Mouse (Mus musculus) hindbrain, embryonic 10.5 days (tissue): ENCODE results near the gene Sgk1. TPM values are rescaled to one million over a fixed set of nuclear protein-coding genes. Genes with fewer than 3 reads are reported as not detected.
"Not testable (repeated sequence)": the region's sequence is repeated elsewhere in the genome, so short reads cannot be mapped to it uniquely, and the experiment has no call there.

Experiments used
- DNase-seq: peaks from one replicate; pipeline ENCODE4 v3.0.0-alpha.2; 2017; ENCODE audit warnings: low spot score
- H3K27ac ChIP-seq: fragments of 300-500 bp; sonication (generic); 2 replicates; pipeline ENCODE4 v1.5.1; 2016; ENCODE audit warnings: mild to moderate bottlenecking, moderate library complexity
- H3K27me3 ChIP-seq: fragments of 300-500 bp; sonication (generic); 2 replicates; pipeline ENCODE4 v1.6.1; 2016; ENCODE audit warnings: mild to moderate bottlenecking; ENCODE audit not compliant: poor library complexity, insufficient read depth, severe bottlenecking
- H3K36me3 ChIP-seq: fragments of 300-500 bp; sonication (generic); 2 replicates; pipeline ENCODE4 v1.6.1; 2016; ENCODE audit warnings: mild to moderate bottlenecking, moderate library complexity
- H3K4me1 ChIP-seq: fragments of 300-500 bp; sonication (generic); replicated peaks from 2 replicates; pipeline ENCODE4 v1.6.1; 2016; ENCODE audit warnings: mild to moderate bottlenecking
- H3K4me3 ChIP-seq: fragments of 300-500 bp; sonication (generic); 2 replicates; pipeline ENCODE4 v1.5.1; 2016; ENCODE audit warnings: mild to moderate bottlenecking, moderate library complexity
- H3K9me3 ChIP-seq: fragments of 300-500 bp; sonication (generic); 2 replicates; pipeline ENCODE4 v1.6.1; 2016; ENCODE audit warnings: mild to moderate bottlenecking, moderate library complexity
- WGBS: fragments of 180-500 bp; shearing (Covaris S2); methylation state at CpG from one replicate; pipeline ENCODE4 v1.1.7; 2016; 5-methylcytosine and 5-hydroxymethylcytosine counted together
- polyA plus RNA-seq: library from polyadenylated mRNA; unstranded; fragments of >200 nt; fragmentation: Nextera tagmentation; extraction: Ambion mirVana; gene quantifications from 2 replicates; pipeline ENCODE4 v1.2.1, GENCODE M21; 2016

Gene Sgk1
- polyA plus RNA-seq, 1 experiment from 2014 or later = 18.1 TPM

- 52% methylated on average over 3 of the region's 3 CpGs for WGBS
- no peak for DNase-seq
Measured at GRCm38 (mm10) chr10:21884534-21884933, 2.5 kb downstream of the Sgk1 start.

DNA sequence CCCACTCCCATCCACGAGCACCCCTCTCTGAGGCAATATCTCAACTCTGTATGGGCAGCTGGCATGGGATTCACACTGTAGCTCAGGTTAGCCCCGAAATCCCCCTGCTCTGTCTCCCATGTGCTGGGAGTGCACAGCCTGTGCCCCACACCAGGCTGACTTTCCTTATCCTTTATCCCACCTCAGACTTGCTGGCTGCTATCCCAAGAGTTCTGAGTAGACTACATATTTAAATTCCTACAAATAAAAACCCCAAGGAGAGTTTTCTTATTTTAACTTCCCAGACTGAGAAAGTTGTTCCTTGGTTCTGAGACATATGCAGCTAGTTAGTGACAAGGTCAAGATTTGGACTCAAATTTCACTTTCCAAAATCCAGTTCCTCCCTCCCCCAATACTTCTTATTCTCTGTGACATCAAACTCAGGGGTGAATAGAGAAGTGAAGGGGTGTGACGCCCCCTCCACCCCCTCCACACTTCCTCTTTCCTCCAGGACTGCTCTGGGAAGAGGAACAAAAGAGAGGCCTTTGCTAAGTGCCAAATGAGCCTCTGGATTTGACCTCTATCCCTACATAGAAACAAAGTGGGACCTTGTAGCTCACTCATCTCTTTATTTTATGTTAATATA is 7.3 kb downstream of the Sgk1 start:
- H3K9me3 ChIP-seq = 0 out of 2 replicates have a peak, but pooled peaks cover 5% of the 10 kb centered on the region
- no peaks in the 10 kb centered on the region for H3K36me3 ChIP-seq
- no peak overlapping the region for H3K4me3 ChIP-seq

More at GRCm38 (mm10) chr10:21884534-21884933, 2.5 kb downstream of the Sgk1 start:
- peaks cover 34% of the 10 kb centered on the region for H3K27me3 ChIP-seq
- no peak overlapping the region for H3K27ac ChIP-seq
- H3K4me1 ChIP-seq = peaks cover 40% of the 10 kb centered on the region
- no peaks in the 10 kb centered on the region for H3K36me3 ChIP-seq
- no peak overlapping the region for H3K4me3 ChIP-seq
- no peaks in the 10 kb centered on the region for H3K9me3 ChIP-seq

DNA sequence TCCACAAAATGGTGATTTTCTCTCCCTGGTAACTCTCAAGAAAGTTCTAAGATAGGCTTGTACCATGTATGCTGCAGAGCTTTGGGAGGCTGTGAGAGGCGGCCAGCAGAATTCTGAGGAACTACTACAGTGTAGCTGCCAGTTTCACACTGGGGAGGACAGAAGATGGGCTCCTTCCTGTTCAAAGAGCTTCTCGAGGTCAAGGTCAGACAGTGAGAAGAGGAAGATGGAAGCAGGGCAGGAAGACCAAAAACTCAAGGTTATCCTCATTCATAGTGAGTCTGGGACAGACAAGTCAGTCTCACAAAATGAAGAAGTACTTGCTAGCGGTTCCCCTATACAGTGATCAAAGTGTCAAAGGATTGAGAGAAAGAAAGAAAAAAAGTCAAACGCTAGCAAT is 8.3 kb downstream of the Sgk1 start:
- Histone ChIP-seq H3K27me3 (peaks cover under 1% of the 10 kb centered on the region), H3K9me3 (0 out of 2 replicates have a peak, but pooled peaks cover 5% of the 10 kb centered on the region), H3K36me3 (no peaks in the 10 kb centered on the region), H3K4me3 (no peak overlapping the region), H3K4me1 (peaks cover 6% of the 10 kb centered on the region), H3K27ac (no peak overlapping the region)
- WGBS = 86% methylated on average over 4 of the region's 4 CpGs
- DNase-seq = no peak

More for the DNA sequence above, 7.3 kb downstream of the Sgk1 start:
- Histone ChIP-seq H3K4me1 (peaks cover 13% of the 10 kb centered on the region), H3K27me3 (peaks cover 3% of the 10 kb centered on the region), H3K27ac (no peak overlapping the region)
- no peak for DNase-seq
- 70% methylated on average over 3 of the region's 3 CpGs for WGBS

GRCm38 (mm10) chr10:21891442-21891841 is 9.5 kb downstream of the Sgk1 start:
- Histone ChIP-seq H3K27me3 (no peaks in the 10 kb centered on the region), H3K9me3 (0 out of 2 replicates have a peak, but pooled peaks cover 5% of the 10 kb centered on the region), H3K4me1 (peaks cover 6% of the 10 kb centered on the region), H3K27ac (no peak overlapping the region), H3K36me3 (no peaks in the 10 kb centered on the region), H3K4me3 (no peak overlapping the region)
- 66% methylated on average over 7 of the region's 7 CpGs for WGBS
- DNase-seq = no peak

GRCm38 (mm10) chr10:21892104-21892503 is 10.1 kb downstream of the Sgk1 start:
- DNase-seq = no peak
- Histone ChIP-seq H3K4me3 (no peak overlapping the region), H3K4me1 (peaks cover 4% of the 10 kb centered on the region), H3K27ac (no peak overlapping the region), H3K27me3 (no peaks in the 10 kb centered on the region), H3K36me3 (no peaks in the 10 kb centered on the region), H3K9me3 (0 out of 2 replicates have a peak, but pooled peaks cover 5% of the 10 kb centered on the region)
- WGBS = 77% methylated on average over 4 of the region's 4 CpGs

- no peak for DNase-seq
- Histone ChIP-seq H3K36me3 (no peaks in the 10 kb centered on the region), H3K4me3 (no peak overlapping the region), H3K9me3 (0 out of 2 replicates have a peak, but pooled peaks cover 3% of the 10 kb centered on the region), H3K4me1 (no peaks in the 10 kb centered on the region), H3K27ac (no peak overlapping the region), H3K27me3 (no peaks in the 10 kb centered on the region)
- 95% methylated on average over 4 of the region's 4 CpGs for WGBS
Measured at GRCm38 (mm10) chr10:21898417-21898816, 16.4 kb downstream of the Sgk1 start.

DNA sequence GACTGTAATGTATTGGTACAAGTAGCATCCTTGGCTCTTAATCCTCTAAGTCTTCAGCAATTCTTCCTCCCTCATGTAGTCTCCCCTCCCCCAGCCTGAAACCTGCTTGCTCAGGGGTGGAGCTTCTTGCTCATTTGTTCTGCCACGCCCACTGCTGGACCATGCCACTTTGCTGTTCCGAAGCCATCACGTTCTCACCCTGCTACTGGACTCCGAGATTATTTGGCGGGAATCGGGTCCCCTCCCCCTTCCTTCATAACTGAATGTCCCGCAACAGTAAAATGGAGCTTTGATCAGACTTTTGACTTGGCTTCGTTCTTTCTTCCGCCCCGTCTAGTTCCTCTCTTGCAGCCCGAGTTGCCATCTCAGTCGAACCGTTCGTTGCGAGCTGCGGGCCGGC is 16.9 kb downstream of the Sgk1 start:
- not testable (repeated sequence) for H3K27ac ChIP-seq, H3K4me3 ChIP-seq, H3K9me3 ChIP-seq, DNase-seq, H3K36me3 ChIP-seq, H3K27me3 ChIP-seq, H3K4me1 ChIP-seq
- WGBS = 91% methylated on average over 17 of the region's 17 CpGs

DNA sequence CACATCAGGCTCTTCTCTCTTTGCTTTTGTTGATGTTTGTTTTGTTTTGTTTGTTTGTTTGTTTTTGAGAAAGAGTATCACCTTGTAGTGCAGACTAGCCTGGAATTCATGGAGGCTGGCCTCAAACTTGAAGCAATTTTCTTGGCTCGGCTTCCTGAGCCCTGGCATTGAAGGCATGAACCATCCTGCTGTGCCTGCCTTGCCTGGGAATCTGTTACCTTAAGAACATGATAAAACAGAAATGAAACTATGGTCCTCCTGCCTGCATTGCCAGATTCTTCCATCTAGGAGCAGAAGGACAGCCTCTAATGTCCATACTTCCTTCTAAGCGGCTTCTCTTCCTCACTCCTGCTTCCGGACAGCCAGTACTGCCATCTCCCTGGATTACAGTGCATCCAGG is 17.4 kb downstream of the Sgk1 start:
- DNase-seq = no peak

GRCm38 (mm10) chr10:21902152-21903140 is 20.5 kb downstream of the Sgk1 start:
- Histone ChIP-seq H3K27ac (no peak overlapping the region), H3K4me1 (0 out of 2 replicates have a peak, but pooled peaks cover 5% of the 10 kb centered on the region), H3K9me3 (no peaks in the 10 kb centered on the region), H3K36me3 (no peaks in the 10 kb centered on the region), H3K4me3 (no peak overlapping the region), H3K27me3 (no peaks in the 10 kb centered on the region)
- 92% methylated on average over 10 of the region's 10 CpGs for WGBS
- DNase-seq = no peak

More for the DNA sequence above, 17.4 kb downstream of the Sgk1 start:
- no peak overlapping the region for H3K4me3 ChIP-seq
- WGBS = 84% methylated on average over 3 of the region's 3 CpGs
- H3K27me3 ChIP-seq = no peaks in the 10 kb centered on the region
- H3K36me3 ChIP-seq = no peaks in the 10 kb centered on the region
- H3K27ac ChIP-seq = no peak overlapping the region
- H3K4me1 ChIP-seq = no peaks in the 10 kb centered on the region
- no peaks in the 10 kb centered on the region for H3K9me3 ChIP-seq

- WGBS = 72% methylated on average over 2 of the region's 2 CpGs
- DNase-seq = no peak
- Histone ChIP-seq H3K36me3 (no peaks in the 10 kb centered on the region), H3K27ac (no peak overlapping the region), H3K27me3 (no peaks in the 10 kb centered on the region), H3K9me3 (no peaks in the 10 kb centered on the region), H3K4me3 (no peak overlapping the region), H3K4me1 (0 out of 2 replicates have a peak, but pooled peaks cover 5% of the 10 kb centered on the region)
Measured at GRCm38 (mm10) chr10:21904151-21904550, 22.2 kb downstream of the Sgk1 start.

DNA sequence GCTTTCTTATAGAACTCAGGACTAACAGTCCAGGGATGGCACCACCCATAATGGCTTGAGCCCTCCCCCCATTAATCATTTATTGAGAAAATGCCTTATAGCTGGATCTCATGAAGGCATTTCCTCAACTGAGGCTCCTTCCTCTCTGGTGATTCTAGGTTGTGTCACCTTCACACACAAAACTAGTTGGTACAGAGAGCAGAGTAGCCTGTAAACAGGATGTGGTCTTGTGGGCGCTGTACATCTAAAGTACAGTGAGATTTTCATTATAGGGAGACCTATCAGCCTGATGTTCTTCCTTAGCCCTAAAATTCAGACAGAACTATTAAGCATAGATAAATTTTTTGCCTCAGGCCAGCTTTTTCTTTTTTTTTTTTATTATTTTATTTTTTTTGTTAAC is 23.6 kb downstream of the Sgk1 start:
- H3K9me3 ChIP-seq = no peaks in the 10 kb centered on the region
- H3K27ac ChIP-seq = no peak overlapping the region
- WGBS = 94% methylated on average over 1 of the region's 1 CpGs
- no peak for DNase-seq
- H3K4me1 ChIP-seq = 0 out of 2 replicates have a peak, but pooled peaks cover 5% of the 10 kb centered on the region
- H3K36me3 ChIP-seq = no peaks in the 10 kb centered on the region
- H3K4me3 ChIP-seq = no peak overlapping the region
- H3K27me3 ChIP-seq = no peaks in the 10 kb centered on the region

DNA sequence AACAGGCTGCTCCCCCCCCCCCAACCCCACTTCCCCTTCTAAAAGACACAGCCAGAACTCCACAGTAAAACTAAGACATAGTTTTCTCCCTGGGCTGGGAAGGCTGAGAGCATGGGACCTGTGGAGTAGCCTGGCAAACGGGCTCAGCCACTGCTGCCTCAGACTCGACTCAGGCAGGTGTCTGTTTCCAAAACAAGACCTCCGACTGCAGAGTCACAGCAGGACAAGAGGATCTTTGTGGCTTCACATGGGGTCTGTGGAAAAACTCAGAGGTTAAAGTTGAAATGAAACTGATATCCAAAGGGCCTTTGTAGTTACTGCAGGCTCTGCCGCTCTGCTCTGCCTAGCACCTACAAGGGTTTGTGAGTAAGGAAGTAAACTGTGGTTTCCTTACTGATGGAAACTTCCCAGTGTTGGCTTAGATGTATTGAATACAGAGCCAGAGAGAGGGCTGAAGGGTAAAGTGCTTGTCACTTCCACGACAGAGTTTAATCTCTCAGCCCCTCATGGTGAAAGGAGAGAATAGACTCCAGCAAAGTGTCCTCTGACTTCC is 25.0 kb downstream of the Sgk1 start:
- H3K9me3 ChIP-seq = no peaks in the 10 kb centered on the region
- WGBS = 15% methylated on average over 5 of the region's 5 CpGs
- DNase-seq = peak; percentile 22
- H3K4me3 ChIP-seq = no peak overlapping the region
- no peaks in the 10 kb centered on the region for H3K36me3 ChIP-seq
- no peak overlapping the region for H3K27ac ChIP-seq
- no peaks in the 10 kb centered on the region for H3K27me3 ChIP-seq
- 0 out of 2 replicates have a peak, but pooled peaks cover 5% of the 10 kb centered on the region for H3K4me1 ChIP-seq
